Mouse (Mus musculus): ENCODE data around the gene Nptx2.

The Nptx2 gene

DNA sequence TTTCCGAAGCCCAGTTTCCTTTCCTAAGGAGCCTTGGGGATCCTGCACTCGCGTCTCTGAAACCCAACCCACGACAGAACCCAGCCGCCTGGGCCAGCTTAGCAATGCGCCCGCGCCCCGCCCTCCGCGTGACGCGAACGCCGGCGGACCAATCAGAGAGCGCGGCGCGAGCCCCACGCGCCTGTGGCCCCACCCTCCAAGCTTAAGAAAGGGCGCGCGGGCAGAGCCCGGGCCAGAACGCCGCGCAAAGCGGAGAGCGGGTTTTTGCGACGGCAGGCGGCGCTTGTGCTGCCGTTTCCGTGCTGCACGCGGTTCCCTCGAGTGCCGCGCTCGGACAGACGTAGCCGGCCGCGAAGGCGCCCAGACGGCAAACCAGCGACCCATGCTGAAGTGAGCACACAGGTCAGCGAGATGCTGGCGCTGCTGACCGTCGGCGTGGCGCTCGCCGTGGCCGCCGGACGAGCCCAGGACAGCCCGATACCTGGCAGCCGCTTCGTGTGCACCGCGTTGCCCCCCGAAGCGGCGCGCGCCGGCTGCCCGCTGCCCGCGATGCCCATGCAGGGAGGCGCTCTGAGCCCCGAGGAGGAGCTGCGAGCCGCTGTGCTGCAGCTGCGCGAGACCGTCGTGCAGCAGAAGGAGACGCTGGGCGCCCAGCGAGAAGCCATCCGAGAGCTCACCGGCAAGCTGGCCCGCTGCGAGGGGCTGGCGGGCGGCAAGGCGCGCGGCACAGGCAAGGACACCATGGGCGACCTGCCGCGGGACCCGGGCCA is at the start of gene Nptx2:
TSS of gene Nptx2 (plus strand) at position 250 of the 770 bp plus-strand sequence.
- peak; percentile 6 for DNase-seq (ENCODE audit: low read depth)

DNA sequence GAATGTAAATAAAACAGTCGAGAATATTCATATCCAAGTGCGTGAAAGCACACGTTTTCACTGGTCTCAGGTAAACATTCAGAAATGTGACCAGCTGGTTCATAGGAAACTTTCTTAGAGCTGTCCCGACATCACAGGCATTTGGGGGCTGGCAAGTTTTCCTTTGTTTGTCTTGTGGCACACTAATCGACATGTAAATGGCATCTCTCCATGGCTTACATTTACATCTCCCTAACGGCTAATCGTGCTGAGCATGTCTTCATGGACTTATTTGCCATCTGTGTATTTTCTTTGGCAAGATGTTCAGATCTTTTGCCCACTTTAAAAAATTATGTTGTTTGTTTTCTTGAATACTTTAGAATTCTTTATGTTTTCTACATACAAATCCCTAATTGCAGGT is 49.2 kb upstream of the Nptx2 start:
- no peak for DNase-seq (ENCODE audit: low read depth)

DNA sequence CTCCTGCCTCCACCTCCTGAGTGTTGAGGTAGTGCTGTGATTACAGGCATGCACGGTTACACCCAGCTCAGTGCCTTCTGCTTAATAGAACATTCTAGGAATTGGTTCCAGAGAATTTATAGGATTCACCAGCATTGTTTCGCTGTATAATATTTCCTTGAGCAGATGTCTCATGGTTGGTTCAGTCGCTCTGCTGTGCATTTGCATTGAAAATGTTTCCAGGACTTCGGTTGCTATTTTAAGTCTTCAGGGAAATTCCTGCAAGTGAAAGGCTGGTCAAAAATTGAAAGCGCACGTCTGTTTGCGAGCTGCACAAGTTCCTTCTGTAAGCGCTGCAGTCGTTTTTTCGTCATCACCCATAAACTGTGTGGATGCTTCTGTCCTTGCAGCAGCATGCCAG is 41.5 kb upstream of the Nptx2 start:
- DNase-seq (ENCODE audit: low read depth): no peak

DNA sequence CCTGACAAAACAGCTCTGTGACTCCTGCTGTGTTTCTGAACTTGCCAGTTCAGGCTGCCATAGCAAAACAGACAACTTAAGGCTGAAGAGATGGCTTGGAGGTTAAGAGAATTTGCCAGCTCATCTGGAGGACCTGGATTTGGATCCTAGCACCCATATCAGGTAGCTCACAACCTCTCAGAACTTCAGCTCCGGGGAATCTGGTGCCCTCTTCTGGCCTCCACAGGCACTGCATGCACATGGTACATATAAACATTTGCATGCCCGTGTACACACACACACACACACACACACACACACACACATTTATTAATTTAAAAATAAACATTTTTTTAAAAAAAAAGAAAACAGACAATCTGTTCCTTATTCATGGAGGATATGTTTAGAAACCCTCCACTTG is 40.0 kb upstream of the Nptx2 start:
- no peak for DNase-seq (ENCODE audit: low read depth)

- no peak for DNase-seq (ENCODE audit: low read depth)
These were observed 39.5 kb upstream of the Nptx2 start for GRCm38 (mm10) chr5:144506156-144506555.

- no peak for DNase-seq (ENCODE audit: low read depth)
These were observed 38.8 kb upstream of the Nptx2 start for GRCm38 (mm10) chr5:144506689-144507552.

DNA sequence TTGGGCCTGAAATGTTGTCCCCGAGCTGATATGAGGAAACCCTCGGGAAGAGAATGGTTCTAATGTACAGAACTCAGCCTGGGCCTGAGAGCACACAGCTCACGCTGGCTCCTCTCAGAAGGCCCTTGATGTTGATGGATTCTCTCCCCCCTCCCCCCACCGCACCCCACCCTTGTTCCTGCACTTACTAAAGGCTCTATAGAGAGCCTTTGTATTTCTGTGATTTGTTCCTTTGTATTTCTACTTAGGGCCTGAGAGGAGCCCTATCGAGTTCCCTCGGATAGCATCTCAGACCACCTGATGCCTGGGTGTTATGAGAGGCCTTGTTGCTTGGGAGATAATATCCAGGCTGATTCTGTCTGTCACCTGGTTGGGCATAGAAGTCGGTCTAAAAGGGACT is 36.3 kb upstream of the Nptx2 start:
- DNase-seq (ENCODE audit: low read depth): no peak

DNA sequence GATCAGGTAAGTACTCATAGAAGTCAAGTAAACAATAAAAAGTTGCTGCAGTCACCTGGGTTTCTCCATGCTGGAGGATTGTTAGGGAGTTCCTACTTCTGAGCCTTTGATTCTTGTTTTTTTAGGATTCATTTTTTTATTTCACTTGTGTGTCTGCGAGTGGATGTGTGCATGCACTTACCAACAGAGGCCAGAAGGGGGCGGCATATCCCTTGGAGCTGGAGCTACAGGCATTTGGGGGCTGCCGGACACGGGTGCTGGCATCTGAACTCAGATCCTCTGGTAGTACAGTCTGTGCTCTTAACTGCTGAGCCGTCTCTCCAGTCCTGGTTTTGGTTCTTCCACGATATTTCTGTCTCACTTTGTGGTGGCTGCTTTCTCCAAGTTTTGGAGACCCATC is 31.0 kb upstream of the Nptx2 start:
- no peak for DNase-seq (ENCODE audit: low read depth)

GRCm38 (mm10) chr5:144515241-144515640 is 30.5 kb upstream of the Nptx2 start:
- DNase-seq (ENCODE audit: low read depth): no peak

DNA sequence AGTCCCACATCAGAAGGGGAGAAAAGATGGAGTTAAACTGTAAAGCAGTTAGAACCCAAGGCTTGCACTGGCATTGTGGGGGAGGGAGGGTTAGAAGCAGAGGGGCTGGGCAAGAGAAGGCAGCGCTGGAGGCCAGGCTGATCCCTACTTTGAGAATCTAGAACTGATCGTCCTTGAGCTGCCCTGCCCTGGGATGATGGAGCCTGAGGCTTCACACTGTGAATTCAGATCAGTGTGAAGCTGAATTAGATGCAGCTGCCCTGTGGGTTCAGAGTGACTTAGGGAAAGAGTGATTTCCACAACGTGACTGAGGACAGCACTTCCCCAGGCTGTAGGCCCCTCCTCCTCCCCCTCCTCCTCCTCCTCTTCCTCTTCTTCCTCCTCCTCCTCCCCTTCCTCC is 25.6 kb upstream of the Nptx2 start:
- DNase-seq (ENCODE audit: low read depth): no peak

DNA sequence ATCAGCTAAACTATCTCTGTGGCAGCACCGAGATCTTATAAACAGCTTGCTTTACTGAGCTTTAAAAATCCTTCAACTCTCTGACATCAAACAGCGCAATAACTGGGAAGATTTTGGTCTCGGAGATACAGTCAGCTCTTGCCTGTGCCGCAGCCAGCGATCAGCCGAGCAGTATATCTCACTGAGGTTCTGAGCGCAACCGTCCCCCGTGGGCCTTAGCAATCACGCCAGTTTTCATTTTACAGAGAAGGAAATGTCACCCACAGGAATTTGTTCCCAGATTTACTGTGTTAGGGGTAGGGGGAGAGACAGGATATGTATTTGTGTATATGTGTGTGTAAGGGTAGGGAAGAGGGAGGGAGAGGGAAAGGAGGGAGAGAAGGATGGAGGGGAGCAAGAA is 20.9 kb upstream of the Nptx2 start:
- DNase-seq (ENCODE audit: low read depth): no peak

DNA sequence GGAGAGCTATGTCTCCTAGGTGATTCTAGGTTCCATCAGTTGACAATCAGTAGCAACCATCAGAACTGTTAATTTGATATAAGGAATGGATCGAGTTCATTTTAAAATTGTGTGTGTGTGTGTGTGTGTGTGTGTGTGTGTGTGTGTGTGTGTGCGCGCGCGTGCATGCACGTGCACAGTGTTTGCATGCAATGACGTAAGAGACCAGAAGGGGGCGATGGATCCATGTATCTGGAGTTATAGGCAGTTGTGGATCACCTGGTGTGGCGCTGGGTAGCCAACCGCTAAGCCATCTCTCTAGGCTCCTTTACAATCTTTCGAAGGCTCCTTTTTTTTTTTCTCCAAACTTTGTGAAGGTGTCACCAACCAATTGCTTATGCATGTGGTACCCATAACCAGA is 16.6 kb upstream of the Nptx2 start:
- no peak for DNase-seq (ENCODE audit: low read depth)

DNA sequence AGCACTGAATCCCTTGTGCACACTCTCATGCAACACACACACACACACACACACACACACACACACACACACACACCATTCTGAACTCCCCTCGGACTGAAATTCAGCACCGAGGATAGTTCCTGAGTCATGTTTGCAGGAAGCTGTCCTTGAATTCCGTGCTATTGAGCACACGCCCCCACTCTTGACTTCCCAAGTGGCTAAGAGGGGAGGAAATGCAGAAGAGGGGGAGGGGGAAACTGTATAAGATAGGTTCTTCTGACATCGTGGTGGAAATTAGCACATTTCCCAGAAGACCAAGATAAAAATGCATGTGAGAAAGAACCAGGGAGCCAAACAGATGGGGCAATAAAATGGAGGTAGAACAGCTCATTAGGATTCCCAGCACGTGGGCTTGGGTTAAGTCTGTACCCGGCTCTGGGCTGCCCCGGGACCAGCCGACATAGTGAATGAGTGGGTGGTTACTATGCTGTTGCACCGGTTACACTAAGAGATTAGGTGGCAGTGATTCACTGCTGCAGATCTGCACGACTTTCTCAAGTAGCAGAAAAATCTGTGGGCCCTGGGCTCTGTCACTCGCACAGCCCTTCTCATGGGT is 2.9 kb upstream of the Nptx2 start:
- no peak for DNase-seq (ENCODE audit: low read depth)

GRCm38 (mm10) chr5:144546423-144546995 is 807 bp downstream of the Nptx2 start:
- DNase-seq (ENCODE audit: low read depth): no peak

DNA sequence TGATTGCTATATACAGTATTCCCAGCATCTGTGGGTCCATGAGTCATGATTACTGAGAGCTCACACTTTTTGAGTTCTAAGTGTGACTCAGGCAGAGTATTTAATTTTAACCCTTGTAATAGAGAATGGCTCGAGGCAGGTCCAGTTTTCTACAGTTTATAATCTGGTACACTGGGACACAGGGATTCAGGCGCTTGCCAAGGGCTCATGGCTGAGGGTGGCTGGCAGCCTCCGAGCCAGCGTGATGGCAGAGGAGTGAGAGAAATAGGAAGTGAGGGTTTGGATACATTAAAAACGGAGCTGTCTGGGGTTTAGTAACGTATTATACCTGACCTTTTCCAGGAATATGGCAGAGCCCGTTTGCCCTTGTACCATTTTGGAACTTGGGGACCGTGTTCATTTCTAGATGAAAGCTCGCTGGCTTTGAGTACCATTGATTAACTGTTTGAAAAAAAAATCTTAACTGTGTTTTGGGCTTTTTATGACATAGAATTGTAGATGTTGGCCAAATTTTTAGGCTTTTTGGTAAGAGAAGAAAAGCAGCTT is 1.7 kb downstream of the Nptx2 start:
- DNase-seq (ENCODE audit: low read depth): no peak

- DNase-seq (ENCODE audit: low read depth): no peak
These were observed 2.5 kb downstream of the Nptx2 start for GRCm38 (mm10) chr5:144548079-144548631.

DNA sequence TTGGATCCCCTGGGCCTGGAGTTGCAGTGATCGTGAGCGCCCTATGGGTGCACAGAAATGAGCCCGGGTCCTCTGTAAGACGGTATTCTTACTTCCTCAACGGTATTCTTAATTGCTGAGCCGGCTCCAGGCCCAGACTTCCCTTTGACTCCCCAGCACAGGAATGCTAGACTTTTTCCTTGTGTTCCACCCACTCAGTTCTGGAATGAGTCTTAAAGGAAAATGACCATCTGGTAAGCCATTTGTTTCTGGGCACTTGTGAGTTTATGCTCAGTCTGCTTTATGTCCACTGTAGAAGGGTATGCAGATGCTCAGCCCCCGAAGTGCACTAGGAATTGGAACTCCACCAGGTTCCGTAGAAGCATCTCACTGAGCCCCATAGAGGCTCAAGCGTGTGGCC is 4.3 kb downstream of the Nptx2 start:
- DNase-seq (ENCODE audit: low read depth): no peak

DNA sequence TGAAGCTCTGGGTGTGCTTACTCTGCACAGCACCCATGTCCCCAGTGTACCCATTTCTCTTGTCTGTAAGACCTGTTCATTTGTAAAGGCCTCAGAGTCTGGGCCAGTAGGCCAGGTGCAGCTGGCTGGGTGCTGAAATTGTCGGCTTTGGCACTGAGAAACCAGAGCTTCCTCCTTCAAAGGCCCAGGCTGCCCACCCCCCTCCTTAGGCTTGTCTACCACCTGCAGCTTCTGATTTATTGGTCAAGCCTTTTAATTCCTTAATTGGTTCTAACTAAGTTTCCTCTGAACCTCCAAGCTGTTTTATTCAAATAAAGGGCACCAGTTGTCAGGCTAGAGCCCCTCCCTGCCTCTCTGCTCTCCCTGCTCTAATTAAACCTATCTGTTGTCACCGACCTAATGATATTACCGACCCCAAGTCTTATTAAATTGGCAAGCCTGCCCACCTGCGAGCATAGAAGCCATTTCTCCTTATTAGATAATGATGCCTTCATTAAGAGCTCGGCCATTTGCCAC is 5.0 kb downstream of the Nptx2 start:
- DNase-seq (ENCODE audit: low read depth): no peak

GRCm38 (mm10) chr5:144556710-144557109 is 11.0 kb downstream of the Nptx2 start:
- no peak for DNase-seq (ENCODE audit: low read depth)

GRCm38 (mm10) chr5:144557363-144557762 is 11.7 kb downstream of the Nptx2 start:
- no peak for DNase-seq (ENCODE audit: low read depth)

DNA sequence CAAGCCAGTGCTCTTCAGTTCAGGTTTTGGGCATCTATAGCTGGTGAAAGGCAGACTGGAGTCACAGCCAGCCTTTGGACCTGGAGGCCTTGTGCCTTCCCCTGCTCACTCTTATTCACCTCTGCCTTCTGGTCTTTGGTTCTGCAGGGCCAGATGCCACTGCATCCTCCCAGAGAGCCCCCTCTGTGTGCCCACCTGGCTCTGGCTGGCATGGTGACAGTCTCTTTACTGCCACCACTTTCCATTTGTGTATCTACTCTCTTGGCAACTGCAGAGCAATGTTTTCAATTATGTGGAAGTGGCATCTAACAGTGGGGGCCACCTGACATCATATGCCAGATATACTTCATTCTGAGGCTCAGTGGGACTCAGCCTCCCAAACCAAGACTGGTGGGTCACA is 12.8 kb downstream of the Nptx2 start:
- no peak for DNase-seq (ENCODE audit: low read depth)

DNA sequence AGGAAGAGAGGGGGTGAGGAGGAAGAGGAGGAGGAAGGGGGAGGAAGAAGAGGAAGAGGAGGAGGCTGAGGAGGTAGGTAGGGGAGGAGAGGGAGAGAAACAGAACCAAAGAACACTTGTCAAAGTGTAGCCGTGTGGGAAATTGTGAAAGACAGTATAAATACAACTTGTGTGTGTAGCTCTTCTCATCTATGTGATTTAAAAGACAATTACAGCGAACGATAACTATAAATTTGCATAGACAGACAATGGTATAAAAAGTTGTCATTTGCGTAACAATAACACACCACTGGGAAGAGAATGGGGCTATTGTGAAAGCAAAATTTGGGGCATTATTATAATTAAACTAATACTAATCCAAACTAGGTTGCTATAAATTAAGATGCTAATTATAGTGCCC is 20.0 kb downstream of the Nptx2 start:
- no peak for DNase-seq (ENCODE audit: low read depth)

Data from induced T-regulatory cell, adult 2 months (primary cell).